Mouse (Mus musculus) embryonic fibroblast, embryonic 13.5 days (primary cell): ENCODE data around the gene Foxi1. TPM values are rescaled to one million over a fixed set of nuclear protein-coding genes. Genes with fewer than 3 reads are reported as not detected.

Source experiments
- H3K27ac ChIP-seq: 2 replicates; pipeline ENCODE4 v1.5.1; 2012; ENCODE audit warnings: low read length, control low read depth, inconsistent platforms; ENCODE audit not compliant: insufficient read depth
- H3K4me1 ChIP-seq: 2 replicates; pipeline ENCODE4 v1.6.1; 2011; ENCODE audit warnings: low read length; ENCODE audit not compliant: control insufficient read depth, insufficient read depth
- H3K4me3 ChIP-seq: 2 replicates; pipeline ENCODE4 v1.5.1; 2011; ENCODE audit warnings: mild to moderate bottlenecking, control low read depth, low read length; ENCODE audit not compliant: insufficient read depth
- CTCF ChIP-seq: IDR thresholded peaks from 2 replicates; pipeline ENCODE4 v1.5.1; 2011; ENCODE audit warnings: mild to moderate bottlenecking, control low read depth, low read length, moderate library complexity, borderline replicate concordance; ENCODE audit not compliant: insufficient read depth
- POLR2A ChIP-seq: IDR thresholded peaks from 2 replicates; pipeline ENCODE4 v1.6.1; 2011; ENCODE audit warnings: low read depth, mild to moderate bottlenecking, control low read depth, low read length, moderate library complexity
- polyA plus RNA-seq: library from polyadenylated mRNA; stranded (reverse); fragments of >200 nt; gene quantifications from 2 replicates; pipeline ENCODE4 v1.2.4, GENCODE M21; 2011; ENCODE audit warnings: low read depth; ENCODE audit not compliant: missing spikeins, insufficient read length

Foxi1 gene
- polyA plus RNA-seq, 1 experiment: not detected

- no peak overlapping the region for H3K4me3 ChIP-seq
- no peaks in the 10 kb centered on the region for H3K4me1 ChIP-seq
- H3K27ac ChIP-seq: no peak overlapping the region
- TF ChIP-seq CTCF (no peak), POLR2A (no peak)
These were observed 5.1 kb downstream of the Foxi1 start for GRCm38 (mm10) chr11:34202769-34203168.

GRCm38 (mm10) chr11:34195142-34195541 lies 12.7 kb downstream of the Foxi1 start:
- H3K4me1 ChIP-seq: no peaks in the 10 kb centered on the region
- no peak overlapping the region for H3K4me3 ChIP-seq
- H3K27ac ChIP-seq: no peak overlapping the region
- no peak for TF ChIP-seq CTCF
- TF ChIP-seq POLR2A: no peak

- TF ChIP-seq CTCF (no peak), POLR2A (no peak)
- Histone ChIP-seq H3K4me1 (no peaks in the 10 kb centered on the region), H3K27ac (no peak overlapping the region), H3K4me3 (no peak overlapping the region)
These were observed 13.5 kb downstream of the Foxi1 start for GRCm38 (mm10) chr11:34194158-34194941.

- H3K27ac ChIP-seq: no peak overlapping the region
- TF ChIP-seq POLR2A: no peak
- no peak overlapping the region for H3K4me3 ChIP-seq
- no peaks in the 10 kb centered on the region for H3K4me1 ChIP-seq
These were observed 14.2 kb downstream of the Foxi1 start for GRCm38 (mm10) chr11:34193658-34194057.

- Histone ChIP-seq H3K27ac (no peak overlapping the region), H3K4me3 (no peak overlapping the region), H3K4me1 (no peaks in the 10 kb centered on the region)
- TF ChIP-seq POLR2A: no peak
- TF ChIP-seq CTCF: no peak
These were observed 23.6 kb downstream of the Foxi1 start for GRCm38 (mm10) chr11:34184266-34184665.

- TF ChIP-seq CTCF (no peak), POLR2A (no peak)
- no peak overlapping the region for H3K27ac ChIP-seq
- no peak overlapping the region for H3K4me3 ChIP-seq
- H3K4me1 ChIP-seq: no peaks in the 10 kb centered on the region
These were observed 26.4 kb downstream of the Foxi1 start for GRCm38 (mm10) chr11:34181214-34182117.

- no peak for TF ChIP-seq CTCF
- TF ChIP-seq POLR2A: no peak
- Histone ChIP-seq H3K4me1 (no peaks in the 10 kb centered on the region), H3K27ac (no peak overlapping the region), H3K4me3 (no peak overlapping the region)
These were observed 29.1 kb downstream of the Foxi1 start for GRCm38 (mm10) chr11:34178752-34179151.

GRCm38 (mm10) chr11:34176371-34176770 lies 31.5 kb downstream of the Foxi1 start:
- Histone ChIP-seq H3K4me1 (no peaks in the 10 kb centered on the region), H3K4me3 (no peak overlapping the region), H3K27ac (no peak overlapping the region)
- TF ChIP-seq CTCF: no peak
- TF ChIP-seq POLR2A: no peak

GRCm38 (mm10) chr11:34171221-34171620 lies 36.7 kb downstream of the Foxi1 start:
- TF ChIP-seq POLR2A (no peak), CTCF (no peak)
- H3K27ac ChIP-seq: no peak overlapping the region
- H3K4me3 ChIP-seq: no peak overlapping the region
- H3K4me1 ChIP-seq: no peaks in the 10 kb centered on the region

GRCm38 (mm10) chr11:34169464-34169894 lies 38.4 kb downstream of the Foxi1 start:
- no peak for TF ChIP-seq CTCF
- no peak for TF ChIP-seq POLR2A
- no peaks in the 10 kb centered on the region for H3K4me1 ChIP-seq
- no peak overlapping the region for H3K27ac ChIP-seq
- no peak overlapping the region for H3K4me3 ChIP-seq
